Mouse (Mus musculus) small intestine, adult 2 months (tissue): ENCODE data around the gene Dyrk1a.

Experiments used
- CTCF ChIP-seq: fragments of 200-500 bp; IDR thresholded peaks from 2 replicates; pipeline ENCODE4 v1.5.1; 2012; ENCODE audit warnings: low read depth, mild to moderate bottlenecking, control low read depth, inconsistent platforms, low read length, moderate library complexity, mixed read lengths; ENCODE audit not compliant: insufficient replicate concordance, insufficient read length; ENCODE audit errors: extremely low read depth
- POLR2A ChIP-seq: fragments of 200-500 bp; IDR thresholded peaks from 2 replicates; pipeline ENCODE4 v1.6.1; 2012; ENCODE audit warnings: low read depth, mild to moderate bottlenecking, control low read depth, inconsistent platforms, low read length, moderate library complexity

DNA sequence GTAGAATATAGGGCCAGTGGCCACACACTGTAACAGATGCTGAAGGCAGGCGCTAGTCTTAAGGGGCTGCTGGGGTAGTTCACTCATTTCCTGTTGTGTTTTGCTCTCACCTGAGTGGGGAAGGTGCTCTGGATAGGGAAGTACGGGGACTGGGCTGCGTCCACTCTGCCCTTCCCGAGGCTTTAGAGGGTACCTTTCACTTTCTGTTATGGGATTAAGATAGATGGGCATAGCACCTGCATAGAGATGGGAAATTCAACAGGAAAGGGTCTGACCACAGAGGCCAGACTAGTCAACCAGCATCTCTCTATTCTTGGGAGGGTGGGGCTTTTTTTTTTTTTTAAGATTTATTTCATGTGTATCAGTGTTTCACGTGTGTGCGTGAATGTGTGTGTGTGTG, 19.2 kb downstream of the Dyrk1a start:
- TF ChIP-seq CTCF (no peak), POLR2A (no peak)
